Mouse (Mus musculus) olfactory bulb, adult 2 months (tissue): Measurements from ENCODE around the gene Pmfbp1.

Experiments used
- CTCF ChIP-seq: fragments of 200-500 bp; IDR thresholded peaks from 2 replicates; pipeline ENCODE4 v1.5.1; 2012; ENCODE audit warnings: low read depth, mild to moderate bottlenecking, low read length, moderate library complexity; ENCODE audit not compliant: insufficient read depth
- POLR2A ChIP-seq: fragments of 200-500 bp; IDR thresholded peaks from 2 replicates; pipeline ENCODE4 v1.6.1; 2012; ENCODE audit warnings: mild to moderate bottlenecking, low read depth, low read length, moderate library complexity; ENCODE audit not compliant: insufficient read depth

GRCm38 (mm10) chr8:109591367-109591766 is 97.5 kb downstream of the Pmfbp1 start:
- TF ChIP-seq POLR2A (no peak), CTCF (no peak)
